26 mouse cellular contexts compared by ENCODE assay signal in the genomic region with DNA sequence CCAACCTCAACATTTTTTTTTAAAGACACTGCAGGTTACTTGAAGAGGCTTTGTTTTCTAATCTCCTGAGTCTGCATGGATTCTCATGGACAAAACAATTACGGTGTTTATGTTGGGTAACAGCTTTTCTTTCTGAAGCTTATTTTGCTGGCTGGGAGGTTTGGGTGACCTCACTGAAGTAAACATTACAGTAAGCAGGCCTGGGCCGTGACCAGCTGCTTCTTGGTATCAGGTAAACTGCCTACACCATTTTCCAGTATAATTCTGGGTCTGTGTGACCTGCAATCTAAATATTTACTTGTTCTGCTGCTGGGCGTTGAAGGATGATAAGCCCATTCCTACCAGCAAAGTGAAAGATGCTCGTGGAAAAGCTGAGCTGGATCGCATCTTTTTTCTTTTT. TPM values are rescaled to one million over a fixed set of nuclear protein-coding genes. Genes with fewer than 3 reads are reported as not detected.
"Had no signal": no experiment of that assay in that cellular context is flagged by ENCODE, and none has a peak within 500 bp of the region (broad histone marks: within the 10 kb centered on the region; RNA-seq: fewer than 3 reads in every experiment).

No protein-coding gene starts in this region.

- H3K27ac ChIP-seq: gastrocnemius, adult 2 months; heart, embryonic 10.5 days; hindbrain, embryonic 10.5 days; hindbrain, embryonic 12.5 days; hindbrain, embryonic 14.5 days; intestine, embryonic 15.5 days; layer of hippocampus, adult 2 months; left cerebral cortex, adult 2 months; limb, embryonic 10.5 days; limb, embryonic 12.5 days had no signal

- DNase-seq: gastrocnemius, adult 2 months; gastrocnemius, postnatal 10 days; gastrocnemius, postnatal 25 days; heart, adult 18-20 months; heart, postnatal 10 days; heart, postnatal 4 days; kidney, adult 18-20 months; kidney, adult 8-10 months; kidney, postnatal 10 days; kidney, postnatal 25 days; kidney, postnatal 4 days; liver had no signal

- H3K4me2 ChIP-seq: heart, embryonic 12.5 days; hindbrain, embryonic 12.5 days; hindbrain, embryonic 14.5 days; intestine, embryonic 15.5 days; limb, embryonic 12.5 days had no signal

- H3K9ac ChIP-seq: heart, embryonic 12.5 days; hindbrain, embryonic 12.5 days; hindbrain, embryonic 14.5 days; intestine, embryonic 15.5 days; limb, embryonic 12.5 days had no signal

- ATAC-seq: hindbrain, embryonic 16.5 days; inflammation-experienced regulatory T-cells, adult 6 months; intestine, embryonic 15.5 days had no signal

- H3K36me3 ChIP-seq: heart, embryonic 10.5 days; heart, embryonic 12.5 days; hindbrain, embryonic 10.5 days; hindbrain, embryonic 12.5 days; intestine, embryonic 15.5 days; limb, embryonic 10.5 days; limb, embryonic 12.5 days had no signal

- H3K9me3 ChIP-seq: heart, embryonic 10.5 days; heart, embryonic 12.5 days; hindbrain, embryonic 10.5 days; hindbrain, embryonic 12.5 days; intestine, embryonic 15.5 days; limb, embryonic 10.5 days; limb, embryonic 12.5 days had no signal

- H3K4me3 ChIP-seq: gastrocnemius, adult 2 months; heart, embryonic 10.5 days; heart, embryonic 12.5 days; hindbrain, embryonic 10.5 days; hindbrain, embryonic 12.5 days; intestine, embryonic 15.5 days; layer of hippocampus, adult 2 months; left cerebral cortex, adult 2 months; limb, embryonic 10.5 days; limb, embryonic 12.5 days had no signal

- H3K4me1 ChIP-seq: hindbrain, embryonic 12.5 days; intestine, embryonic 15.5 days; limb, embryonic 12.5 days had no signal

- H3K27me3 ChIP-seq: heart, embryonic 12.5 days; hindbrain, embryonic 12.5 days; intestine, embryonic 15.5 days; limb, embryonic 12.5 days had no signal

RNA-seq across cellular contexts. Expression of a gene that starts 30.1 kb away (rescaled TPM):
- polyA plus RNA-seq: inflammation-experienced regulatory T-cells, adult 6 months; intestine, embryonic 15.5 days; intestine, postnatal 0 days; kidney, embryonic 14.5 days; limb, embryonic 10.5 days; limb, embryonic 12.5 days had no signal
